Mouse (Mus musculus) stomach, embryonic 15.5 days (tissue): Measurements from ENCODE around the gene Rcn1. TPM values are rescaled to one million over a fixed set of nuclear protein-coding genes. Genes with fewer than 3 reads are reported as not detected.

Experiments
- ATAC-seq: fragments of 200-750 bp; cut with Nextera tagmentation; 2 replicates; pipeline ENCODE4 v1.8.0; 2017; ENCODE audit warnings: low read depth, moderate number of reproducible peaks, moderate TSS enrichment; ENCODE audit not compliant: insufficient read depth, low FRiP score
- H3K27ac ChIP-seq: fragments of 300-500 bp; sonication (generic); 2 replicates; pipeline ENCODE4 v1.5.1; 2015; ENCODE audit warnings: mild to moderate bottlenecking, inconsistent platforms
- H3K27me3 ChIP-seq: fragments of 300-500 bp; sonication (generic); replicated peaks from 2 replicates; pipeline ENCODE4 v1.6.1; 2015; ENCODE audit warnings: inconsistent platforms
- H3K36me3 ChIP-seq: fragments of 300-500 bp; sonication (generic); 2 replicates; pipeline ENCODE4 v1.6.1; 2015; ENCODE audit warnings: inconsistent platforms
- H3K4me1 ChIP-seq: fragments of 300-500 bp; sonication (generic); 2 replicates; pipeline ENCODE4 v1.6.1; 2015; ENCODE audit warnings: inconsistent platforms
- H3K4me2 ChIP-seq: fragments of 300-500 bp; sonication (generic); 2 replicates; pipeline ENCODE4 v1.6.1; 2015; ENCODE audit warnings: mild to moderate bottlenecking, inconsistent platforms
- H3K4me3 ChIP-seq: fragments of 300-500 bp; sonication (generic); replicated peaks from 2 replicates; pipeline ENCODE4 v1.5.1; 2015; ENCODE audit warnings: inconsistent platforms
- H3K9ac ChIP-seq: fragments of 300-500 bp; sonication (generic); 2 replicates; pipeline ENCODE4 v1.6.1; 2015; ENCODE audit warnings: inconsistent platforms
- H3K9me3 ChIP-seq: fragments of 300-500 bp; sonication (generic); 2 replicates; pipeline ENCODE4 v1.6.1; 2016; ENCODE audit warnings: inconsistent platforms
- WGBS: fragments of 180-500 bp; shearing (Covaris S2); methylation state at CpG from one replicate; pipeline ENCODE4 v1.1.7; 2015; 5-methylcytosine and 5-hydroxymethylcytosine counted together
- polyA plus RNA-seq: library from polyadenylated mRNA; unstranded; fragments of >200 nt; fragmentation: Nextera tagmentation; extraction: Ambion mirVana; gene quantifications from 2 replicates; pipeline ENCODE4 v1.2.1, GENCODE M21; 2015

Rcn1 gene
- polyA plus RNA-seq, 1 experiment from 2014 or later: 159 TPM

GRCm38 (mm10) chr2:105391414-105391784, 7.7 kb downstream of the Rcn1 start:
- H3K4me2 ChIP-seq: no peak overlapping the region
- 0 out of 2 replicates have a peak, but pooled peaks cover 3% of the 10 kb centered on the region for H3K4me1 ChIP-seq
- no peak overlapping the region for H3K27ac ChIP-seq
- no peaks in the 10 kb centered on the region for H3K27me3 ChIP-seq
- no peak overlapping the region for H3K4me3 ChIP-seq
- peaks cover 36% of the 10 kb centered on the region for H3K36me3 ChIP-seq
- WGBS: 92% methylated on average over 4 of the region's 4 CpGs
- no peaks in the 10 kb centered on the region for H3K9me3 ChIP-seq
- no peak for ATAC-seq
- H3K9ac ChIP-seq: no peak overlapping the region

GRCm38 (mm10) chr2:105390653-105391413, 8.3 kb downstream of the Rcn1 start:
- H3K4me3 ChIP-seq: no peak overlapping the region
- H3K4me1 ChIP-seq: 0 out of 2 replicates have a peak, but pooled peaks cover under 1% of the 10 kb centered on the region
- no peak for ATAC-seq
- no peak overlapping the region for H3K4me2 ChIP-seq
- no peaks in the 10 kb centered on the region for H3K27me3 ChIP-seq
- H3K9me3 ChIP-seq: no peaks in the 10 kb centered on the region
- H3K9ac ChIP-seq: no peak overlapping the region
- peaks cover 36% of the 10 kb centered on the region for H3K36me3 ChIP-seq
- no peak overlapping the region for H3K27ac ChIP-seq
- WGBS: 73% methylated on average over 6 of the region's 6 CpGs

GRCm38 (mm10) chr2:105389007-105389890, 9.9 kb downstream of the Rcn1 start:
- WGBS: 82% methylated on average over 17 of the region's 17 CpGs
- peaks cover 36% of the 10 kb centered on the region for H3K36me3 ChIP-seq

DNA sequence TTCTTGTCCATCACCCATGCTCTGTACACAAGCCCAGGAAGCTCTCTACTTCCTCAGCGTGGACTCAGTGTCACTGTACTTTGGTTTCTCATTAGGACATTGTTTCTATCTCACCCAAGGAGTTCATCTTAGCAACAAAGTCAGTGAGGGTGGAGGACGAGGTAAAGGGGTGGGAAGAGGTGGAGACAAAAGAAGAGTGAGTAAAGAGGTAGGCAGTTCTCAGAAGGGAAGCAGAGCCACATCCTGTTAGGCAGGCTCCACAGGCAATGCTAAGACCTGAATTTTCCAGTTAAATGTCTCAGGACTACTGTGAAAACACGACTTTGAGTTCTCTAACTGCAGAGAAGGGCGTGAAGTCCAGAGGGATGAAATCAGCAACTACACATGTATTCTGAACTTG, 12.7 kb downstream of the Rcn1 start:
- no peak overlapping the region for H3K27ac ChIP-seq
- H3K4me1 ChIP-seq: no peaks in the 10 kb centered on the region
- no peak overlapping the region for H3K4me3 ChIP-seq
- no peak for ATAC-seq
- H3K4me2 ChIP-seq: no peak overlapping the region
- H3K27me3 ChIP-seq: no peaks in the 10 kb centered on the region
- no peak overlapping the region for H3K9ac ChIP-seq
- peaks cover 26% of the 10 kb centered on the region; the same call in 1 of the 2 replicates for H3K36me3 ChIP-seq
- WGBS: 83% methylated on average over 4 of the region's 4 CpGs
- no peaks in the 10 kb centered on the region for H3K9me3 ChIP-seq

More at GRCm38 (mm10) chr2:105389007-105389890, 9.9 kb downstream of the Rcn1 start:
- H3K27me3 ChIP-seq: no peaks in the 10 kb centered on the region
- H3K9me3 ChIP-seq: no peaks in the 10 kb centered on the region
- no peak overlapping the region for H3K27ac ChIP-seq
- H3K9ac ChIP-seq: no peak overlapping the region
- no peak for ATAC-seq
- H3K4me3 ChIP-seq: no peak overlapping the region
- no peaks in the 10 kb centered on the region for H3K4me1 ChIP-seq
- no peak overlapping the region for H3K4me2 ChIP-seq

- no peak overlapping the region for H3K27ac ChIP-seq
- H3K9me3 ChIP-seq: no peaks in the 10 kb centered on the region
- WGBS: 75% methylated on average over 3 of the region's 3 CpGs
- H3K4me1 ChIP-seq: no peaks in the 10 kb centered on the region
- peaks cover 20% of the 10 kb centered on the region; the same call in 1 of the 2 replicates for H3K36me3 ChIP-seq
- no peaks in the 10 kb centered on the region for H3K27me3 ChIP-seq
- no peak overlapping the region for H3K9ac ChIP-seq
- ATAC-seq: no peak
- no peak overlapping the region for H3K4me3 ChIP-seq
- no peak overlapping the region for H3K4me2 ChIP-seq
Observed at GRCm38 (mm10) chr2:105384998-105385397, 14.1 kb downstream of the Rcn1 start.

DNA sequence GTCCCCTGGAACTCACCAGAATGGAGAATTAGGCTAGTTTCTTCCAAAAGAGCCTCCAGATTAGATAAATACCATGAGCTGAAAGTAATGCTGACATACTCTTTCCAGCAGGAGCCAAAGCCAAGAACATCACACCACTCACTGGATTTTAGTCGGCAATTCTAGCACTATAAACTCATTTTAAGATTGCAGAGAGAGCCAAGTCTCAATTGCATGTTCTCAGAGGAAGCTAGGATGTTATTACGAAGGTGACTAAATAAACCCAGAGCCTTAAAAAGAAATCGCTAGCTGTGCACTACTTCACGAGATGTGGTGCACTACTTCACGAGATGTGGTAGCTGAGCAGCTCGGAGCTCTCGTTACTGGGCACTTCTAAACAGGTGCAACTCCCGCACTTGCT, 16.1 kb downstream of the Rcn1 start:
- Histone ChIP-seq H3K27me3 (no peaks in the 10 kb centered on the region), H3K9me3 (no peaks in the 10 kb centered on the region), H3K9ac (no peak overlapping the region), H3K4me1 (no peaks in the 10 kb centered on the region), H3K27ac (no peak overlapping the region), H3K36me3 (peaks cover 11% of the 10 kb centered on the region; the same call in 1 of the 2 replicates), H3K4me2 (no peak overlapping the region), H3K4me3 (no peak overlapping the region)
- WGBS: 76% methylated on average over 8 of the region's 8 CpGs
- ATAC-seq: no peak

GRCm38 (mm10) chr2:105380757-105381319, 18.3 kb downstream of the Rcn1 start:
- H3K4me2 ChIP-seq: no peak overlapping the region
- no peak overlapping the region for H3K9ac ChIP-seq
- no peaks in the 10 kb centered on the region for H3K9me3 ChIP-seq
- WGBS: 73% methylated on average over 3 of the region's 3 CpGs
- H3K27ac ChIP-seq: no peak overlapping the region
- no peaks in the 10 kb centered on the region for H3K4me1 ChIP-seq
- no peak overlapping the region for H3K4me3 ChIP-seq
- 0 out of 2 replicates have a peak, but pooled peaks cover 4% of the 10 kb centered on the region for H3K36me3 ChIP-seq
- H3K27me3 ChIP-seq: no peaks in the 10 kb centered on the region
- ATAC-seq: no peak

DNA sequence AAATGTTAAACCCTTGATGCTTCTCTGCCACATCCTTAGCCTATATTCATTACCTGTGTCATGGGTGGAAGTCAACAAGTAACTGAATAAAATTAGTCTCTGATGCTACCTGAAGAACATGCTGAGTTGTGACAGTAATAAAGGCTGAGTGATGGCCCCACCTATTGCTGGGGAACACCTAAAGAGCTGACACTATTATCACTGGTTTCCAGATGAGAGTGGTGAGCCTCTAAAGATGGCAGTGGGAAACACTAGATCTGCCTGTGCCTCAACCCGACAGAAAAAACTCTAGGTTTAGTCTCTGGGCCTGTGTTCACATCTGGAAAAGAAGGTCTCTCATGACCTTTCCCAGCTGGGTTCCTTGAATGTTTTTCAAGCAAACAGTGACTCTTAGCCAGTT, 19.4 kb downstream of the Rcn1 start:
- no peaks in the 10 kb centered on the region for H3K4me1 ChIP-seq
- WGBS: 76% methylated on average over 1 of the region's 1 CpGs
- H3K4me3 ChIP-seq: no peak overlapping the region
- no peaks in the 10 kb centered on the region for H3K27me3 ChIP-seq
- H3K9me3 ChIP-seq: no peaks in the 10 kb centered on the region
- H3K27ac ChIP-seq: no peak overlapping the region; the same call in 1 of the 2 replicates
- no peak overlapping the region for H3K9ac ChIP-seq
- ATAC-seq: no peak
- no peak overlapping the region for H3K4me2 ChIP-seq
- 0 out of 2 replicates have a peak, but pooled peaks cover under 1% of the 10 kb centered on the region for H3K36me3 ChIP-seq

DNA sequence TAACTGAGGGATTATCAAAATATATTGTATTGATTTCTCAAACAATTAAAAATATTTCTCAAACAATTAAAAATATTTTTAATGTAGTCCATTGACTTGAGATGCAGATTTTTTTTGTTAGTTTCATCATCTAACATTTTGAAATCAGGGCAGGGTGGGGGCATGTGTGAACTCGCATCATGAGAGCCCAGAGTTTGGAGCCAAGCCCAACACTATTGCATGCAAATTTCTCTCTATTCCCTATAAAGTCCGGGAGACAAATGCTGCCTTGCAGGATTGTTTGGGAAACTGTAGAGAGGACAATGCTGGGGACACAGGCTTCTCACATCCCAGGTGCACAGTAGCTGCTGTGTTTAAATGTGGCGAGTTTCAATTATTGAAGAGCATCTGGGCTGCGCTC, 23.4 kb downstream of the Rcn1 start:
- Histone ChIP-seq H3K4me3 (no peak overlapping the region), H3K4me1 (no peaks in the 10 kb centered on the region), H3K4me2 (no peak overlapping the region), H3K27me3 (no peaks in the 10 kb centered on the region), H3K9ac (no peak overlapping the region), H3K9me3 (no peaks in the 10 kb centered on the region), H3K36me3 (no peaks in the 10 kb centered on the region), H3K27ac (no peak overlapping the region)
- no peak for ATAC-seq
- WGBS: 70% methylated on average over 4 of the region's 4 CpGs

DNA sequence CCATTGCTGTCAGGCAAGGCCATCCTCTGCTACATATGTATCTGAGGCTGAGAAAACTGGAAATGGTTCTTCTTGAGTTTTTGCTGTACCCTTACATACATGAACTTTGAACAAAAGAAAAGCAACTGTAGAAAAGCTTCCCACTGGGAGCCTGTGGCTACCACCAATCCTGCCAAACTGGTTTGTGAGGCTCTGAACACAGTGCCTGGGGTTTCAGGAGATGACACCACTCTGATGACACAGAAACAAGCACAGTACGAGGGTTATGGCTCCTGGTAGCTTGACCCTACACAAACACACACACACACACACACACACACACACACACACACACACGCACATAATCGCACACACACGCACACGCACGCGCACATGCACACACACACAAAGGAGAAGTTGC, 23.9 kb downstream of the Rcn1 start:
- no peak overlapping the region for H3K27ac ChIP-seq
- ATAC-seq: no peak; the same call in 1 of the 2 replicates

DNA sequence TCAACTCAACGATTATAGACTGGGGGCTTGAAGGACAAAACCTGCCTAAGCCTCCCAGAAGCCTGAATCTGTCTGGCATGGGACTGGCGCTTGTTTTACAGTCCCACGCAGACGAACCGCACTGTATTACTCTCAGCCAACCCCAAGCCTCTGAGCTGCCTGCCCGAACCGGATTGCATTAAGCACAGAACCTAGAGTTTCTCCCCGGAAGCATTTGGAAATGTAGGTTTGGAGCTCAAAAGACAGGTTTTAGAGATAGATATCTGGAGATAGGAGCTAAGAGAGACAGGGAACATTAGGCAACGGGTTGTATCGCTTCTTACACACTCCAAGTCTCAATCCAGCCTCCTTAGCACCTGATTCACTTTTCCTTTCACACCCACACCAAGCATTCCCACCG, 25.5 kb downstream of the Rcn1 start:
- no peaks in the 10 kb centered on the region for H3K27me3 ChIP-seq
- no peak for ATAC-seq
- H3K4me1 ChIP-seq: no peaks in the 10 kb centered on the region
- H3K4me2 ChIP-seq: no peak overlapping the region
- no peak overlapping the region for H3K9ac ChIP-seq
- no peak overlapping the region for H3K27ac ChIP-seq
- 83% methylated on average over 11 of the region's 11 CpGs for WGBS
- no peaks in the 10 kb centered on the region for H3K36me3 ChIP-seq
- no peak overlapping the region for H3K4me3 ChIP-seq
- no peaks in the 10 kb centered on the region for H3K9me3 ChIP-seq

More for the DNA sequence above, 23.9 kb downstream of the Rcn1 start:
- H3K4me2 ChIP-seq: no peak overlapping the region
- no peaks in the 10 kb centered on the region for H3K27me3 ChIP-seq
- no peaks in the 10 kb centered on the region for H3K9me3 ChIP-seq
- no peak overlapping the region for H3K9ac ChIP-seq
- 86% methylated on average over 7 of the region's 7 CpGs for WGBS
- H3K36me3 ChIP-seq: no peaks in the 10 kb centered on the region
- no peaks in the 10 kb centered on the region for H3K4me1 ChIP-seq
- H3K4me3 ChIP-seq: no peak overlapping the region

DNA sequence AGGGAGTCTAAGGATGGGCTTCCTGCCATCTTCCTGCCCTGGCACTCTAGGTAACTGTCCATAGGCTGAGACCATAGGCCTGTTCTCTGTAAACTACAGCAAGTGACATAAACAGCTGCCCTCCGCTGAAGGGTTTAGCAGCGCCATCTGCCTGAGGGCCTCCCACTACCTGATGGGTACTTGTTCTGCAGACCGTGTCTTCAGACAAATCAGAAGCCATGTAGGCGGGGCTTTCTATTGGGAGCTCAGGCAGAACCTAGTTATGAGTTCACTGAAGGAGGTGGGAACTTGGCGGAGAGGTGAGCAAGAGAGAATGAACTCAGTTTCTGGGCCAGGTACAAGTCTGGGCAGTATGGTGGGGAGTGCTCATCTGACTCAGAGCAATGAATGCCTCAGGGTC, 26.4 kb downstream of the Rcn1 start:
- Histone ChIP-seq H3K36me3 (no peaks in the 10 kb centered on the region), H3K4me3 (no peak overlapping the region), H3K4me1 (no peaks in the 10 kb centered on the region), H3K9ac (no peak overlapping the region), H3K9me3 (no peaks in the 10 kb centered on the region), H3K4me2 (no peak overlapping the region), H3K27ac (no peak overlapping the region), H3K27me3 (no peaks in the 10 kb centered on the region)
- 77% methylated on average over 5 of the region's 5 CpGs for WGBS
- ATAC-seq: no peak
